Mouse (Mus musculus): ENCODE results near the gene Supt20. TPM values are rescaled to one million over a fixed set of nuclear protein-coding genes. Genes with fewer than 3 reads are reported as not detected.

The Supt20 gene
- polyA plus RNA-seq (2012; rRNA removed) (146 and 155 TPM in 2 replicates), polyA plus RNA-seq (2014; fragmentation: Nextera tagmentation; extraction: Ambion mirVana) (110 and 116 TPM in 2 replicates)

DNA sequence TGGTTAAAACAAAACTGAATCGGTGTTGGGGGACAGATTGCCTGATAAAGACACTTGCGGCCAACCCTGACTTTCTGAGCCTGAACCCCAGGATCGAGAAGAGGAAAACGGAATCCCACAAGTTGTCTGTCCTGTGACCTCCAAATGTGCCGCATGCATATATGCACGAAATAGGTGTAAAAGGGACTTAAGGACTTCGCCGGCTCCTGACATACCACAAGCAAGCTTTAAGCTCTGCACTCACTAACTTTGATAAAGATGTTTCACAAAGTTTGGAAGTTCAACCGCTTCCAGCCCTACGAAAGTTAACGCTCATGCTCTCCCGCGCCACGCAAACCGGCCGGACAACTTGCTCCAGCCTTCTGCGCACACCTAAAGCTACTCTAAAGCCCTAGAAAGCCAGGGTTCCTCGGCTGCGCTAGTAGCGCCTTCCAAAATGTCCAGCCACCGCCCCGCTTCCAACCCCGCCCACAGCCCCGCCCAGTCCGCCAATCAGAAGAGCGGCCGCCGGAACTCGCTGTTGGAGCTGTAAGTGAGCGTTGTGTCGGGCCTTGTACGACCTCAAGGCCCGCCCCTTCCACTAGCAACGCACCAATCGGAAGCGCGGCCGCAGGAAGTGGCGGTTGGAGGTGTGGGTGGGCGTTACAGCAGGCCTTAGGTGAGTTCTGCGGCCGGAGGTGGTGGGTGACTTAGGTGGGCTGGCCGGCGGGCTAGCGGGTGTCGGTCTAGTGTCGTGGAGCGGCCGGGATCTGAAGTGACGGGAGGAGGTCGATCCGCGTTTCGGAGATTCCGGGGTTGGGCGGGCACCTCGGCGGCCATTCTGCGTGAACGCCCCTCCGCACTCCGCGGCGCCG, at the start of gene Supt20:
Gene Supt20 (plus strand): TSS at position 606 of the 854 bp plus-strand sequence.
- peak within 1 kb of the TSS; percentile 72 for H3K4me3 ChIP-seq (replicated peaks; ENCODE audit: low read length)

DNA sequence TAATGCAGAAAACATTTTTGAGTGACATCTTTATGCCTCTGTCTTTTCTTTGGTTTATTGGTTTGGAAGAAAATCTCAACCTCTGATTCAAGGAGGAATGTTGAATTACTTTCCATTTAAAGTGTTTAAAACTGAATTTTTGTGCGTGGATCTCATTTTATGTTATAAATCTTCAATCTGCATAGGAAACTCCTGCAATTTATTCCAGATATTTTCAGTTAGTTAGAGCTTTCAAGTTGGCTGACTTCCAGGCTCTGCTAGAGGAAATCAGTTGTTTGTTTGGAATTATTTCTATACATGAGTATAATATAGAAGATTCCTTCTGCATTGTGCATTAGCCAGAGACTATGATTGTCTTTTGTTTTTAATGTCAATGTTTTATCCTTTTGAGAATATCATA, 49.8 kb upstream of the Supt20 start:
- DNase-seq (ENCODE audit: low spot score): peak; percentile 69
- 48% methylated on average over 1 of the region's 1 CpGs for WGBS
- Histone ChIP-seq H3K4me1 (ENCODE audit: control insufficient read depth, insufficient read depth, low read length) (no peaks in the 10 kb centered on the region; the same call in 1 of the 2 replicates), H3K27me3 (ENCODE audit: control insufficient read depth, insufficient read depth, low read length) (no peaks in the 10 kb centered on the region), H3K9me3 (ENCODE audit: control insufficient read depth, low read length) (no peaks in the 10 kb centered on the region), H3K4me2 (replicated peaks; ENCODE audit: low read depth, low read length, severe bottlenecking) (no peak overlapping the region), H3K27ac (replicated peaks; ENCODE audit: low read depth, low read length) (no peak overlapping the region), H3K9ac (ENCODE audit: low read depth, low read length, severe bottlenecking) (no peak overlapping the region), H3K4me3 (replicated peaks; ENCODE audit: low read length) (no peak overlapping the region), H3K36me3 (ENCODE audit: control insufficient read depth, insufficient read depth, low read length) (no peaks in the 10 kb centered on the region)
- TF ChIP-seq POLR2A (IDR thresholded peaks at IDR 0.05; ENCODE audit: borderline replicate concordance, extremely low read depth, insufficient read depth, insufficient read length): no peak
- no peak for ATAC-seq (ENCODE audit: low FRiP score, low read depth)

More for the DNA sequence above, at the start of gene Supt20:
- Histone ChIP-seq H3K4me2 (replicated peaks; ENCODE audit: low read depth, low read length, severe bottlenecking) (peak within 1 kb of the TSS; percentile 76), H3K27ac (replicated peaks; ENCODE audit: low read depth, low read length) (peak within 1 kb of the TSS; percentile 90), H3K9ac (ENCODE audit: low read depth, low read length, severe bottlenecking) (peak within 1 kb of the TSS; percentile 69), H3K27me3 (ENCODE audit: control insufficient read depth, insufficient read depth, low read length) (no peaks in the 10 kb centered on the region), H3K36me3 (ENCODE audit: control insufficient read depth, insufficient read depth, low read length) (peaks cover 30% of the 10 kb centered on the region), H3K9me3 (ENCODE audit: control insufficient read depth, low read length) (no peaks in the 10 kb centered on the region), H3K4me1 (ENCODE audit: control insufficient read depth, insufficient read depth, low read length) (peaks cover 9% of the 10 kb centered on the region; the same call in 1 of the 2 replicates)
- DNase-seq (ENCODE audit: low spot score) (peak; percentile 98), ATAC-seq (ENCODE audit: low FRiP score, low read depth) (peak; percentile 98)
- TF ChIP-seq POLR2A (IDR thresholded peaks at IDR 0.05; ENCODE audit: borderline replicate concordance, extremely low read depth, insufficient read depth, insufficient read length): peak; percentile 57; the same call in 1 of the 2 replicates
- WGBS: 2% methylated on average over 59 of the region's 65 CpGs

DNA sequence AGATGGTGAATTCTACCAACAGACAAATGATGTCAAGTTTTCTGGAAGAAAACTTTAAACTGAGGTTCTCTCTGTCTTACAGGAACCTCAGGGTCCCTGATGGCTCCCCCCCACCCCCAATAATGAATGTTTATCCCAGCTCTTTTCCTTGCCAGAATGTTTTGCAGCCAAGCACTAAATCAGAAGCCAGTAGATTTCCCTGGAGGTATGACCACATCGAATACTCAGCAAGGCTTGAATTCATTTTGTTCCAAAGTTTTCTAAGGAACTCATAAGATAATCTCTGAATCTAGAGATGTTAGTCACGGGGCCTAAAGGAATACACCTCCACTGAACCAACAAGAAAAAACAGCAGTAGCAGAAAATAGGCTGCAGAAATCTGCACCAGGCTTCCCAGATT, 45.0 kb upstream of the Supt20 start:
- WGBS: 50% methylated on average over 2 of the region's 2 CpGs
- Histone ChIP-seq H3K27ac (replicated peaks; ENCODE audit: low read depth, low read length) (peak overlapping the region; percentile 59), H3K9ac (ENCODE audit: low read depth, low read length, severe bottlenecking) (no peak overlapping the region), H3K9me3 (ENCODE audit: control insufficient read depth, low read length) (no peaks in the 10 kb centered on the region), H3K4me3 (replicated peaks; ENCODE audit: low read length) (no peak overlapping the region), H3K36me3 (ENCODE audit: control insufficient read depth, insufficient read depth, low read length) (no peaks in the 10 kb centered on the region), H3K27me3 (ENCODE audit: control insufficient read depth, insufficient read depth, low read length) (no peaks in the 10 kb centered on the region), H3K4me1 (ENCODE audit: control insufficient read depth, insufficient read depth, low read length) (no peaks in the 10 kb centered on the region; the same call in 1 of the 2 replicates), H3K4me2 (replicated peaks; ENCODE audit: low read depth, low read length, severe bottlenecking) (no peak overlapping the region)
- ATAC-seq (ENCODE audit: low FRiP score, low read depth) (peak; percentile 81), DNase-seq (ENCODE audit: low spot score) (peak; percentile 85)
- TF ChIP-seq POLR2A (IDR thresholded peaks at IDR 0.05; ENCODE audit: borderline replicate concordance, extremely low read depth, insufficient read depth, insufficient read length): no peak

DNA sequence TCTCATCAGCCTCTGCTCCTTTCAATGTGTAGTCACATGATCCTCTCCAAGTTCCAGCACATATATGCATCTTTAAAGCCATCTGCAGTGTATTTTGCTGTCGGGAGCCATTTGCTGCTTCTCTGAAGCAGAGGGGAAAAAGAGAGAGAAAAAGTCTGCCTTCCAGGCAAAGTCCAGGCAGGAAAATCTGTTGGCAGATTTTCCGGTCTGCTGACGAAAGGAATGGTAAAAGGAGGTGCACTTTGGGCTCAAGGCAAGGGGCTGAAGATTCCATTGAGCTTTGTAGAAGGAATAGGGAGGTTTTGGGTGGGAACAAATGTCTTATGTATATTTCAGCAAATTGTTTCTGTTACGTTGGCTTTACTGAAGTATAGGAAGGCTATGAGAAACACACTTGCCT, 41.0 kb upstream of the Supt20 start:
- WGBS: 71% methylated on average over 4 of the region's 4 CpGs
- no peak for DNase-seq (ENCODE audit: low spot score)
- TF ChIP-seq POLR2A (IDR thresholded peaks at IDR 0.05; ENCODE audit: borderline replicate concordance, extremely low read depth, insufficient read depth, insufficient read length): no peak
- ATAC-seq (ENCODE audit: low FRiP score, low read depth): no peak
- H3K27ac ChIP-seq (replicated peaks; ENCODE audit: low read depth, low read length): no peak overlapping the region
- no peaks in the 10 kb centered on the region; the same call in 1 of the 2 replicates for H3K4me1 ChIP-seq (ENCODE audit: control insufficient read depth, insufficient read depth, low read length)
- H3K4me3 ChIP-seq (replicated peaks; ENCODE audit: low read length): no peak overlapping the region
- no peaks in the 10 kb centered on the region for H3K9me3 ChIP-seq (ENCODE audit: control insufficient read depth, low read length)
- H3K9ac ChIP-seq (ENCODE audit: low read depth, low read length, severe bottlenecking): no peak overlapping the region
- H3K27me3 ChIP-seq (ENCODE audit: control insufficient read depth, insufficient read depth, low read length): no peaks in the 10 kb centered on the region
- H3K4me2 ChIP-seq (replicated peaks; ENCODE audit: low read depth, low read length, severe bottlenecking): no peak overlapping the region
- H3K36me3 ChIP-seq (ENCODE audit: control insufficient read depth, insufficient read depth, low read length): no peaks in the 10 kb centered on the region

DNA sequence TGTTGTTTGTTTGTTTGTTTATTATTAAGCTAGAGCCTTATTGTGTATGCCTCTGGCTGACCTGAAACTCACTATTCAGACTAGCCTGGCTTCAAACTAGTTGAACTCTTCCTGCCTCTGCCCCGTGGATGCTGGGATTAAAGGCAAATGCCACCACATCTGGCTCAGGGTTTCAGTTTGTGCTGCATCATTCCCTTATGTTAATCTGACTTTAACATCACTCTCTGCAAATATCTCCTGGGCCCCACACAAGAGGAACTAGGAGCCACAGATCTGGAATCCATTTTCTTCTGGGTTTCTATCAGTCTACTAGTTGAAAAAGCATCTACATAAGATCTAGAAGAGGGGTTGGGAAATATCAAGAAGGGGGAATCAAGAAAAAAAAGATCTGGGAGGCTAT, 38.4 kb upstream of the Supt20 start:
- Histone ChIP-seq H3K27ac (replicated peaks; ENCODE audit: low read depth, low read length) (no peak overlapping the region), H3K36me3 (ENCODE audit: control insufficient read depth, insufficient read depth, low read length) (no peaks in the 10 kb centered on the region), H3K4me2 (replicated peaks; ENCODE audit: low read depth, low read length, severe bottlenecking) (no peak overlapping the region), H3K9ac (ENCODE audit: low read depth, low read length, severe bottlenecking) (no peak overlapping the region), H3K27me3 (ENCODE audit: control insufficient read depth, insufficient read depth, low read length) (no peaks in the 10 kb centered on the region), H3K4me1 (ENCODE audit: control insufficient read depth, insufficient read depth, low read length) (peaks cover 6% of the 10 kb centered on the region; the same call in 1 of the 2 replicates), H3K4me3 (replicated peaks; ENCODE audit: low read length) (no peak overlapping the region), H3K9me3 (ENCODE audit: control insufficient read depth, low read length) (peaks cover 2% of the 10 kb centered on the region; the same call in 1 of the 2 replicates)
- no peak for ATAC-seq (ENCODE audit: low FRiP score, low read depth)
- TF ChIP-seq POLR2A (IDR thresholded peaks at IDR 0.05; ENCODE audit: borderline replicate concordance, extremely low read depth, insufficient read depth, insufficient read length): no peak
- DNase-seq (ENCODE audit: low spot score): no peak
- 68% methylated on average over 1 of the region's 1 CpGs for WGBS

Data from limb, embryonic 14.5 days (tissue).